Mouse (Mus musculus) heart, postnatal 0 days (tissue): Measurements from ENCODE around the gene Gm10100.

ENCODE experiments used
- CTCF ChIP-seq: IDR thresholded peaks from 2 replicates; pipeline ENCODE4 v1.5.1; 2016; ENCODE audit warnings: antibody characterized with exemption, control low read depth, low read depth
- EP300 ChIP-seq: IDR thresholded peaks from 2 replicates; pipeline ENCODE4 v1.6.1; 2016; ENCODE audit warnings: antibody characterized with exemption, low read depth

DNA sequence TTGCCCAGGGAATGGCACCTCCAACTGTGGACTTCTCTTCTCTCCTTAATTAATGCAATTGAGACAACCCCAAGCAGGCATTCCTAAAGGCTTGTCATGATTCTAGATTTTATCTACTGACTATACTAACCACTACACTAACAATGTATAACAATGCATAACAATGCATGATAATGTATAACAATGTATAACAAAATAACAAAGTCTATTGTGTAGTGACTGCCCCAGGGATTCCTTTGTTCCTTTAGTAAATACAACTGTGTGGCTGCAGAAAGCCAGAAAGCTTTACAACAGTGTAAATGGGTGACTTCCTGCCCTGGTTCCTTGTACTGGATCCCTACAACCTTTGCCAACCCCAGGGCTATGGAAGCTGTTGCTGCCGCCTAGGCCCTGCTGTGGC, 9.6 kb downstream of the Gm10100 start:
- TF ChIP-seq CTCF, result no peak
- TF ChIP-seq EP300, result no peak
